In the genomic region with DNA sequence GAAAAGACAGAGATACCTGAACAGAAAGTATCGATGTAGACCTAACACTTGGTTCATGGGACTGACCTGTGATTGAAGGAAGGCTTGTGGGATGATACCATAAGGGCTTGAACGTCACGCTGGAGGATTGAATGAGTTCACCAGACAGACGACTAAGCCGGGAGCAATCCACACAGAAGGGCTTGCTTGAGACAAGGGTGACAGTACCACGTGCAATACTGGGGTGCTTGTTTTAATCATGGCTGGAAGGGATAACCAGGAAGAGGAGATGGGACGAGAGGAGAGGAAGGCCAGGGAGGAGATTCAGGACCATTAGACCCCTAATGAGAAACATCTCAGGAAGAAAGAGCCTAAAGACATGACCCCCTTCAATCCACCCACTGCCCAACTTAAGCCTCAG, we compare ENCODE assay signal across 17 mouse cellular contexts.
"Had no signal": no experiment of that assay in that cellular context is flagged by ENCODE, and none has a peak within 500 bp of the region (broad histone marks: within the 10 kb centered on the region; RNA-seq: fewer than 3 reads in every experiment).

No protein-coding gene starts in this region.

- H3K36me3 ChIP-seq: neural tube, embryonic 12.5 days; neural tube, embryonic 13.5 days; neural tube, embryonic 15.5 days; stomach, embryonic 15.5 days had no signal

- H3K9me3 ChIP-seq: neural tube, embryonic 12.5 days; neural tube, embryonic 13.5 days; neural tube, embryonic 15.5 days; stomach, embryonic 15.5 days had no signal

- H3K4me3 ChIP-seq: neural tube, embryonic 12.5 days; neural tube, embryonic 13.5 days; neural tube, embryonic 15.5 days; stomach, embryonic 15.5 days had no signal

- DNase-seq: retina, postnatal 1 day; right cerebral cortex, adult 18-20 months; right cerebral cortex, postnatal 14 days; right cerebral cortex, postnatal 25 days; right cerebral cortex, postnatal 4 days; spleen, adult 18-20 months; thymus, adult 18-20 months; thymus, adult 2 months; thymus, postnatal 14 days; thymus, postnatal 25 days; thymus, postnatal 36 days; thymus, postnatal 4 days had no signal

- H3K27me3 ChIP-seq: neural tube, embryonic 12.5 days; neural tube, embryonic 13.5 days; neural tube, embryonic 15.5 days; stomach, embryonic 15.5 days had no signal

- H3K4me1 ChIP-seq: stomach, embryonic 15.5 days had no signal

- H3K27ac ChIP-seq: neural tube, embryonic 12.5 days; neural tube, embryonic 13.5 days; neural tube, embryonic 15.5 days; stomach, embryonic 15.5 days; stomach, postnatal 0 days had no signal

- H3K9ac ChIP-seq: neural tube, embryonic 12.5 days; neural tube, embryonic 13.5 days; neural tube, embryonic 15.5 days; stomach, embryonic 15.5 days had no signal
